7 mouse cellular contexts compared by ENCODE assay signal in the genomic region with DNA sequence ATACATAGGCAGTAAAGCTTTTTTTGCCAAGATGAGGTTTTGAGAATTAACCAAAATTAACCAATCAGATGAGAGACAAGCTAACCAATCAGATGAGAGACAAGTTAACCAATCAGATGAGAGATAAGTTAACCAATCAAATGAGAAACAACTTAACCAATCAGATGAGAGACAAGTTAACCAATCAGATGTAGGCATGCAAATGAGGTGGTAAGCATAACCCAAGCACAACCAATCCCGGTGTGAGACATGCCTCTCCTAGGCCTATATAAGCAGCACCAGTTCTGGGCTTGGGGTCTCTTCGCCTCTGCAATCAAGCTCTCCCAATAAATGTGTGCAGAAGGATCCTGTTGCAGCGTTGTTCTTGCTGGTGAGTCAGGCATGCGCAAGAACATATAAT. TPM values are rescaled to one million over a fixed set of nuclear protein-coding genes. Genes with fewer than 3 reads are reported as not detected.
A peak's percentile ranks its signal among the peaks of the same experiment; 100 is the strongest.
DNase-seq lines count a peak whose midpoint lies in the region; ATAC-seq and TF ChIP-seq lines count a peak whose summit lies in the region.
"Not testable (repeated sequence)": the region's sequence is repeated elsewhere in the genome, so short reads cannot be mapped to it uniquely, and the experiment has no call there.

No protein-coding gene starts in this region.

- not testable (repeated sequence) for H3K79me2 ChIP-seq in MEL (ENCODE audit: control insufficient read depth, insufficient read depth, low read length, poor library complexity)

- in situ Hi-C loops in ES-E14 (cut with MboI; ENCODE audit: low sequenced_read_pairs in 2 of 2, unreplicated experiment in 2 of 2): not testable (repeated sequence)

- not testable (repeated sequence) for H3K27me3 ChIP-seq in MEL (ENCODE audit: control insufficient read depth in 1 of 2, insufficient read depth in 2 of 2, low read length in 2 of 2); midbrain, embryonic 11.5 days (ENCODE audit: control insufficient read depth, insufficient read depth, low read length)

- not testable (repeated sequence) for H3K4me3 ChIP-seq in ES-E14 (ENCODE audit: insufficient read depth in 1 of 2, low read depth in 1 of 2, low read length in 2 of 2, poor library complexity in 1 of 2, severe bottlenecking in 1 of 2); MEL (ENCODE audit: control insufficient read depth in 1 of 2, insufficient read depth in 1 of 2, low read depth in 2 of 2, low read length in 2 of 2); midbrain, embryonic 11.5 days (ENCODE audit: low read depth, low read length)

- not testable (repeated sequence) for H3K4me2 ChIP-seq in midbrain, embryonic 11.5 days

- not testable (repeated sequence) for TF ChIP-seq CTCF in MEL (IDR thresholded peaks at IDR 0.05 in 2 of 3, conservative IDR thresholded peaks at IDR 0.05 in 1 of 3; ENCODE audit: control insufficient read depth in 1 of 3, insufficient read depth in 1 of 3, low read depth in 2 of 3, low read length in 3 of 3, poor library complexity in 1 of 3, severe bottlenecking in 1 of 3)

- not testable (repeated sequence) for TF ChIP-seq POLR2A in MEL (IDR thresholded peaks at IDR 0.05; ENCODE audit: control insufficient read depth in 1 of 2, insufficient read depth in 1 of 2, low read depth in 1 of 2, low read length in 2 of 2, poor library complexity in 1 of 2)

- not testable (repeated sequence) for H3K9ac ChIP-seq in ES-E14 (ENCODE audit: insufficient read depth, low read depth, low read length, poor library complexity, severe bottlenecking); MEL (ENCODE audit: control insufficient read depth, low read depth, low read length, poor library complexity, severe bottlenecking); midbrain, embryonic 11.5 days (ENCODE audit: low read length)

- H3K36me3 ChIP-seq in ES-E14 (ENCODE audit: control insufficient read depth, insufficient read depth, low read length, poor library complexity, severe bottlenecking): peaks cover 19% of the 10 kb centered on the region
- H3K36me3 ChIP-seq in MEL (ENCODE audit: control insufficient read depth in 1 of 2, insufficient read depth in 2 of 2, low read length in 2 of 2): not testable (repeated sequence)
- peaks cover 13% of the 10 kb centered on the region; the same call in 1 of the 2 replicates for H3K36me3 ChIP-seq in midbrain, embryonic 11.5 days (ENCODE audit: control insufficient read depth, insufficient read depth, low read length)

- H3K27ac ChIP-seq in ES-E14 (ENCODE audit: insufficient read depth, low read depth, low read length, poor library complexity, severe bottlenecking); MEL (ENCODE audit: control insufficient read depth, low read depth, low read length); midbrain, embryonic 11.5 days (ENCODE audit: low read depth, low read length): not testable (repeated sequence)

- WGBS in midbrain, embryonic 11.5 days: 92% methylated on average over 4 of the region's 4 CpGs

- not testable (repeated sequence) for H3K4me1 ChIP-seq in ES-E14 (ENCODE audit: control insufficient read depth in 2 of 2, insufficient read depth in 2 of 2, low read length in 2 of 2, poor library complexity in 1 of 2); MEL (ENCODE audit: control insufficient read depth in 1 of 2, insufficient read depth in 2 of 2, low read length in 2 of 2); midbrain, embryonic 11.5 days (ENCODE audit: control insufficient read depth, insufficient read depth, low read length)

- TF ChIP-seq RAD21 in MEL (IDR thresholded peaks at IDR 0.05; ENCODE audit: low read depth, low read length): not testable (repeated sequence)

- ATAC-seq in midbrain, embryonic 11.5 days (ENCODE audit: low FRiP score): not testable (repeated sequence)

- not testable (repeated sequence) for TF ChIP-seq EP300 in MEL (IDR thresholded peaks at IDR 0.05; ENCODE audit: low read depth in 1 of 2, low read length in 2 of 2)

- DNase-seq in 416B (ENCODE audit: low read depth) (peak; percentile 54), ES-CJ7 (ENCODE audit: low read depth, low spot score) (peak; percentile 59), MEL (ENCODE audit: low read depth, low spot score) (peak; percentile 32), R1 (ENCODE audit: low read depth, low spot score) (peak; percentile 79), ZHBTc4 (ENCODE audit: low read depth, low spot score) (peak; percentile 67)
- DNase-seq in ES-E14 (ENCODE audit: low read depth, low spot score): not testable (repeated sequence)
- DNase-seq in midbrain, embryonic 11.5 days (ENCODE audit: low spot score, missing footprints): peak; percentile 17

- not testable (repeated sequence) for H3K9me3 ChIP-seq in ES-E14 (ENCODE audit: control insufficient read depth, insufficient read depth, low read depth, low read length); MEL (replicated peaks; ENCODE audit: insufficient read depth, low read length); midbrain, embryonic 11.5 days (ENCODE audit: control insufficient read depth, low read length)

TF ChIP-seq in ES-E14, 5 proteins besides CTCF, POLR2A, EP300 and RAD21:
- TF ChIP-seq CHD2 (IDR thresholded peaks at IDR 0.05; ENCODE audit: low read depth, low read length): peak; percentile 62; the same call in 1 of the 2 replicates

TF ChIP-seq in MEL, 35 proteins besides CTCF, POLR2A, EP300 and RAD21:
- 0 out of 2 replicates have a peak, but pooled peaks have one; percentile 51 for TF ChIP-seq TBP (IDR thresholded peaks at IDR 0.05; ENCODE audit: low read depth, low read length)

RNA-seq across cellular contexts. Expression of gene Lrp5, which starts 29.3 kb away (rescaled TPM):
- total RNA-seq in ES-E14 (2012; rRNA removed) (46.1 and 97.3 TPM in 2 replicates), MEL (2012; rRNA removed) (12.3 and 16.1 TPM in 2 replicates)
- polyA plus RNA-seq in MEL (2012; ENCODE audit: insufficient read depth in 1 of 2, insufficient read length in 2 of 2, low read depth in 1 of 2, low replicate concordance in 2 of 2, missing spikeins in 1 of 2): 10 to 100 TPM in 1 of 2 experiments, not detected in 1; 31.9 TPM
- polyA plus RNA-seq in midbrain, embryonic 11.5 days (2014; fragmentation: Nextera tagmentation; extraction: Ambion mirVana): 2.6 and 2.8 TPM in 2 replicates

RNA-seq across cellular contexts. Expression of gene 1810055G02Rik, which starts 51.0 kb away (rescaled TPM):
- total RNA-seq in ES-E14 (2012; rRNA removed) (31.4 and 39.6 TPM in 2 replicates), MEL (2012; rRNA removed) (16.7 and 22.4 TPM in 2 replicates)
- 10 to 100 TPM in 1 of 2 experiments, not detected in 1; 32.3 TPM for polyA plus RNA-seq in MEL (2012; ENCODE audit: insufficient read depth in 1 of 2, insufficient read length in 2 of 2, low read depth in 1 of 2, low replicate concordance in 2 of 2, missing spikeins in 1 of 2)
- 34.6 and 38.9 TPM in 2 replicates for polyA plus RNA-seq in midbrain, embryonic 11.5 days (2014; fragmentation: Nextera tagmentation; extraction: Ambion mirVana)
